Mouse (Mus musculus) forebrain, postnatal 0 days (tissue): ENCODE measurements at regions not wholly inside any gene's neighbourhood (a gene's known extent, or its start where the extent isn't known, plus 50 kb on each side); places are given as distances from the start of the nearest gene placed in this dataset.

ENCODE experiments used
- ATAC-seq: fragments of 200-750 bp; cut with Nextera tagmentation; 2 replicates; pipeline ENCODE4 v1.8.0; 2017; ENCODE audit warnings: mild to moderate bottlenecking, moderate library complexity
- DNase-seq: peaks from one replicate; pipeline ENCODE4 v3.0.0-alpha.2; 2015
- H3K27ac ChIP-seq: fragments of 300-500 bp; sonication (generic); 2 replicates; pipeline ENCODE4 v1.5.1; 2014; ENCODE audit warnings: low read depth, mild to moderate bottlenecking, antibody characterized with exemption, low read length, moderate library complexity, mixed read lengths
- H3K27me3 ChIP-seq: fragments of 300-500 bp; sonication (generic); 2 replicates; pipeline ENCODE4 v1.6.1; 2014; ENCODE audit warnings: mild to moderate bottlenecking, low read length, mixed read lengths; ENCODE audit not compliant: insufficient read depth
- H3K36me3 ChIP-seq: fragments of 300-500 bp; sonication (generic); 2 replicates; pipeline ENCODE4 v1.6.1; 2014; ENCODE audit warnings: mild to moderate bottlenecking, moderate library complexity; ENCODE audit not compliant: insufficient read depth
- H3K4me1 ChIP-seq: fragments of 300-500 bp; sonication (generic); 2 replicates; pipeline ENCODE4 v1.6.1; 2014; ENCODE audit warnings: antibody characterized with exemption; ENCODE audit not compliant: insufficient read depth
- H3K4me2 ChIP-seq: fragments of 300-500 bp; sonication (generic); 2 replicates; pipeline ENCODE4 v1.6.1; 2014; ENCODE audit warnings: low read depth, mild to moderate bottlenecking, moderate library complexity
- H3K4me3 ChIP-seq: fragments of 300-500 bp; sonication (generic); 2 replicates; pipeline ENCODE4 v1.5.1; 2014; ENCODE audit warnings: low read depth, low read length, mixed read lengths
- H3K9ac ChIP-seq: fragments of 300-500 bp; sonication (generic); 2 replicates; pipeline ENCODE4 v1.6.1; 2014; ENCODE audit warnings: mild to moderate bottlenecking
- H3K9me3 ChIP-seq: fragments of 300-500 bp; sonication (generic); 2 replicates; pipeline ENCODE4 v1.6.1; 2016; ENCODE audit warnings: low read length
- CTCF ChIP-seq: sonication (generic); IDR thresholded peaks from 2 replicates; pipeline ENCODE4 v1.5.1; 2016; ENCODE audit warnings: antibody characterized with exemption, control low read depth, low read depth
- WGBS: fragments of 180-500 bp; shearing (Covaris S2); extraction: QIAGEN DNeasy Blood & Tissue Kit; methylation state at CpG from one replicate; pipeline ENCODE4 v1.1.7; 2014; 5-methylcytosine and 5-hydroxymethylcytosine counted together

DNA sequence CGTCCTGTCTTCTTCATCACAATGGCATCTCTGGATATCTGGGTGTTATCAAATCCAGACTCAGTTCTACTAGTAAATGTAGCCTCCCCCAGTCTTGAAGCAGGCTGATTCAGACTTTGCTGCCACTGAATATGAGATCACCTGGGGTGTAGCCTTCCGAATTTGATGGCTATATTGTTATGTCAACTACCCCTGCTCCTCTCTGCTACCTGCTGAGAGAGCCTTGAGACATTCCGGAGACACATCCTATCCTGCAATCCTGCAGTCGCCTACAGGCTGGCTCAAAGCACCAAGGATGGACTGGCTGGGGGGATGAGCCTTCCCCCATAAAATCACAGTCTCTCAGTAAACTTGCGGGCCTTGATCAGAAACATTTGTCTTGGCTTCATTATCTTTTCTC, 655.4 kb upstream of the Nrsn1 start:
- H3K4me3 ChIP-seq = no peak overlapping the region
- H3K4me1 ChIP-seq = no peaks in the 10 kb centered on the region
- no peak overlapping the region for H3K4me2 ChIP-seq
- no peak for TF ChIP-seq CTCF
- H3K9me3 ChIP-seq = no peaks in the 10 kb centered on the region
- no peaks in the 10 kb centered on the region for H3K36me3 ChIP-seq
- no peak overlapping the region for H3K9ac ChIP-seq
- DNase-seq (no peak), ATAC-seq (no peak)
- no peaks in the 10 kb centered on the region for H3K27me3 ChIP-seq
- H3K27ac ChIP-seq = no peak overlapping the region
- WGBS = 87% methylated on average over 5 of the region's 5 CpGs

GRCm38 (mm10) chr13:25899871-25900270, 629.6 kb upstream of the Nrsn1 start:
- no peak for TF ChIP-seq CTCF
- WGBS = 43% methylated on average over 5 of the region's 5 CpGs
- Histone ChIP-seq H3K36me3 (no peaks in the 10 kb centered on the region), H3K27ac (peak overlapping the region; percentile 69), H3K4me3 (no peak overlapping the region), H3K9me3 (no peaks in the 10 kb centered on the region), H3K9ac (no peak overlapping the region), H3K27me3 (no peaks in the 10 kb centered on the region), H3K4me2 (peak overlapping the region; percentile 23), H3K4me1 (no peaks in the 10 kb centered on the region; the same call in 1 of the 2 replicates)
- peak; percentile 54 for DNase-seq
- peak; percentile 79 for ATAC-seq

- 26% methylated on average over 2 of the region's 2 CpGs for WGBS
- DNase-seq = no peak
- no peak overlapping the region for H3K27ac ChIP-seq
- no peak for TF ChIP-seq CTCF
- H3K36me3 ChIP-seq = no peaks in the 10 kb centered on the region
- no peak overlapping the region for H3K9ac ChIP-seq
- no peaks in the 10 kb centered on the region for H3K9me3 ChIP-seq
- no peaks in the 10 kb centered on the region for H3K4me1 ChIP-seq
- H3K4me3 ChIP-seq = no peak overlapping the region
- no peak overlapping the region for H3K4me2 ChIP-seq
- no peaks in the 10 kb centered on the region for H3K27me3 ChIP-seq
- ATAC-seq = no peak
Measured at GRCm38 (mm10) chr13:25893150-25893549, 622.8 kb upstream of the Nrsn1 start.

DNA sequence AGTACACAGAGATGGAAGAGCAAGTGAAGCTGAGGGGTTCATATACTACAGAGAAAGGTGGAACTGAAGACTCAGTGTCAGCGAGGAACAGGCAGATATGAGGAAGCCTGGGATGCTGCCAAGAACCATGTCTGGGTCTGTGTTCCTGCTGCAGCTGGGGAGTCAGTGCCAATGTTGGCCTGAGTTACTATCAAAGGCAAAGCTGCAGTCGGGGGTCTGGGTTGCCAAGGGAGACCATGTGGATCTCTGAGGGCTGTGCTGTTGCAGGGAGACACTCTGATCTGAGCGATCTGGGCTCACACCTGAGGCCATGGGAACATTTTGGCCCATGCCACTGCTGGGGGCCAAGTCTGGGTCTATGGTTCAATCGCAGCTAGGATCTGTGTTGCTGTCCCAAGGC, 612.5 kb upstream of the Nrsn1 start:
- Histone ChIP-seq H3K9me3 (no peaks in the 10 kb centered on the region), H3K4me3 (no peak overlapping the region), H3K9ac (no peak overlapping the region), H3K36me3 (no peaks in the 10 kb centered on the region), H3K27ac (no peak overlapping the region), H3K4me1 (no peaks in the 10 kb centered on the region), H3K4me2 (no peak overlapping the region), H3K27me3 (no peaks in the 10 kb centered on the region)
- WGBS = 44% methylated on average over 4 of the region's 4 CpGs
- TF ChIP-seq CTCF = no peak
- peak; percentile 42 for DNase-seq
- peak; percentile 67 for ATAC-seq

DNA sequence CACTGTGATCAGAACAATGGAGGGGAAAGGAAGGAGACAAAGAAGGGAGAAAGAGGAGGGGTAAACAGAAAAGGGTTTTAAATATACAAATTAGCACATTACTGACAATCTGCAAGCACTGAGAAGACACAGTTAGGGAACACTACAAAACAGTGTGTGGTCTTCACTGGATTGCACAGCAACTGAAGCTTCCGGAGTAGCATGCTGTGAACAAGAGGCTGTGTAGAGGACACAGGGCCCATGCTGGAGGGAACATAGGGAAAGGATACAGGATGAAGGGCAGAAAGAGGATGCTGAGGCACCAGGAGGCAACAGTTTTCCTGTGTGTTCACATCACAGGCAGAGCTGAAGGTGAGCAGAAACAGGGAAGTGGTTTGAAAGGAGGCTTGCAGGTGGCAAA, 598.6 kb upstream of the Nrsn1 start:
- no peak overlapping the region for H3K4me2 ChIP-seq
- ATAC-seq (no peak), DNase-seq (no peak)
- no peaks in the 10 kb centered on the region for H3K4me1 ChIP-seq
- no peaks in the 10 kb centered on the region for H3K36me3 ChIP-seq
- WGBS = 60% methylated on average over 1 of the region's 1 CpGs
- no peak for TF ChIP-seq CTCF
- no peak overlapping the region for H3K27ac ChIP-seq
- no peak overlapping the region for H3K4me3 ChIP-seq
- H3K27me3 ChIP-seq = no peaks in the 10 kb centered on the region
- H3K9me3 ChIP-seq = no peaks in the 10 kb centered on the region
- no peak overlapping the region for H3K9ac ChIP-seq

DNA sequence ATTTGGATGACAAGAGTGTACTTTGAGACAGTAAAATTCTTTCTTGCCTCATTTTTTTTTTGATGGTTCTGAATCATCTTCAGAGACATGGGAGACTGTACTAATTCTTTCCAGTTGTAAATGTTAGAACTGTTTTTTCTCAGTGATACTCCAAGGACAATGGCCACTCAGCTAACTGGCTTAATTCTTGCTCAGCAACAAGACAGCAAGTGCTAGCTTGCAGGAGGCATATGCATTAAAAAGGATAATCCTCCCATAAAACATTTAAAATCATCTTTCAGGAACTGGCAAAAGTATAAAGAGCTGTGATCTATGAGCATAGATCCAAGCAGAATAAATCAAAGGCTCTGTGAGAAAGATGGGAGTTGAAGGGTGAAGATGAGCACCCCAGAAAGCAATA, 587.9 kb upstream of the Nrsn1 start:
- Histone ChIP-seq H3K4me1 (no peaks in the 10 kb centered on the region), H3K27me3 (no peaks in the 10 kb centered on the region), H3K36me3 (no peaks in the 10 kb centered on the region), H3K27ac (no peak overlapping the region), H3K9ac (no peak overlapping the region), H3K9me3 (no peaks in the 10 kb centered on the region), H3K4me2 (no peak overlapping the region), H3K4me3 (no peak overlapping the region)
- no peak for TF ChIP-seq CTCF
- DNase-seq (no peak), ATAC-seq (no peak)

GRCm38 (mm10) chr13:25857569-25857968, 587.3 kb upstream of the Nrsn1 start:
- H3K9me3 ChIP-seq = no peaks in the 10 kb centered on the region
- no peak for ATAC-seq

GRCm38 (mm10) chr13:25857096-25857495, 586.8 kb upstream of the Nrsn1 start:
- no peak for TF ChIP-seq CTCF
- Histone ChIP-seq H3K9ac (no peak overlapping the region), H3K4me3 (no peak overlapping the region), H3K27ac (no peak overlapping the region), H3K27me3 (no peaks in the 10 kb centered on the region), H3K36me3 (no peaks in the 10 kb centered on the region), H3K4me1 (no peaks in the 10 kb centered on the region), H3K4me2 (no peak overlapping the region), H3K9me3 (no peaks in the 10 kb centered on the region)
- no peak for ATAC-seq
- DNase-seq = no peak
- 78% methylated on average over 3 of the region's 3 CpGs for WGBS

More at GRCm38 (mm10) chr13:25857569-25857968, 587.3 kb upstream of the Nrsn1 start:
- WGBS = 60% methylated on average over 3 of the region's 3 CpGs
- Histone ChIP-seq H3K4me2 (no peak overlapping the region), H3K27ac (no peak overlapping the region), H3K36me3 (no peaks in the 10 kb centered on the region), H3K4me3 (no peak overlapping the region), H3K4me1 (no peaks in the 10 kb centered on the region), H3K9ac (no peak overlapping the region), H3K27me3 (no peaks in the 10 kb centered on the region)
- DNase-seq = no peak
- no peak for TF ChIP-seq CTCF
